Mouse (Mus musculus) subcutaneous adipose tissue, adult 2 months (tissue): ENCODE results near the gene Pgam2. TPM values are rescaled to one million over a fixed set of nuclear protein-coding genes. Genes with fewer than 3 reads are reported as not detected.

Source experiments
- polyA plus RNA-seq: library from polyadenylated mRNA; depleted of rRNA; stranded (reverse); fragments of >200 nt; gene quantifications from 2 replicates; pipeline ENCODE4 v1.2.3, GENCODE M21; 2012; ENCODE audit warnings: low replicate concordance; rRNA removed

The Pgam2 gene
- 0.72 and 0.75 TPM in 2 replicates for polyA plus RNA-seq

DNA sequence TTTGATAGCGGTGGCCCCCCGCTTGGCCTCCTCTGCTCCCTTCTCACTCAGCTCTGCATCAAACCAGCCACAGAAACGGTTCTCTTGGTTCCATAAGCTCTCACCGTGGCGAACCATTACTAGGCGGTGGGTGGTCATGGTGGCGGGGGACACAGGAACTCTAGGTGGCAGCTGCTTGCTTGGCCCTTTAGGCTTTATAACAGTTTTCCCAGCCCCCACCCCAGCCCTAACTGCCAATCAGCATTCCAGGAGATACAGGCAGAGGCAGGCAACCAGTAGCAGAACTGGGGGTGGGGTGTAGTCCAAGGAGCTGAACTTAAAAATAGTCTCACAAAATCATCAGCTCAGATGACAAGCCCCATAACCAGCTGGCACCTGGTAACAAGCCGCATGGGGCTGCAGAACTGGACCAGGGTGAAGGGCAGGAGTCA lies at the start of gene Pgam2:
Gene Pgam2 (minus strand): TSS at position 183 of the 431 bp plus-strand sequence.

DNA sequence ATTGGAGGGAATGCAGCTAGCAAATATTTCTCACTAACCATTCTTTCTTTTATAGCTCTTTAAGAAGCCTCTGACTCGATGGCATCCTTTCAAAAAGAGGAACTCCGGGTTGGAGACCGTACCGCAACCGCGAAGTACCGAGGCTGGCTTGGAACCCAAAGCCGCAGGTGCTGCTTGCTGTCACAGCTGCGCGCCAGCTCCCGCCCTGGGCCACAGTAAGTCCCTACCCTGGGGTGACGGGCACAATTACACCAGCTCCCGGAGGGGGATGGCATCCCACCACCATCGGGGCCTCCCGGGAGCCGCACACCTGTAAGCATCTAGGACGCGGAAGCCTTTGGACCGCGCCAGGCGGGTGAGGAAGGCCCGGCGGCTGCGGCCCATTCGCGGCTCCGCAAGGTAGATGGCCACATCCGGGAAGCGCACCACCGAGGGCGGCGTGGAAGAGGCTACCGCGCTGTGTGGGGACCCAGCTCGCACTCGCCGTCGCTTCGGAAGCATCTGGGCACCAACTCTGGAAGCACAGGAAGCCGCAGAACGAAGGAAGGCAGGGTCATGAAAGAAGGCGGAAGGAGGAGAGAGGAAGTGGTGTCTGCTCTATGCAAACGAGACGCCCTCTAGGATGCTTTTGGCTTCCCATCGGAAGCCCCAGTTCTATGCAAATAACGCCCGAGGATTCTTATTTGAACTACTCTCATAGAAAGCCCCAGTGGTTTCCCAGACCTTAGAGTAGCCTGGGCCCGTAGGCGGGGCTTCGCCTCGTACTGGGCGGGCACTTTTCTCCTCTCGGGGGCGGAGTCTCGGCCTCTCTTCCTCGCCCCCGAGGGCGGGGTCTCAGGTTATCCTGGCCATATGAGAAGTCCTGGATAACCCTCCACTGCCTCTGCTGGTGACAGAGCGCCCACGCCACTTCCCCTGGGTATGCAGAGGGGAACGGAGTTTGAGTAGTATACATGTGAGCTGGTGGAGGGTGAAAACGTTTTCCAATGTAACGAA lies 34.0 kb upstream of the Pgam2 start, which contains the start of gene Polm:
Gene Polm (minus strand): TSS at position 766 of the 996 bp plus-strand sequence.

DNA sequence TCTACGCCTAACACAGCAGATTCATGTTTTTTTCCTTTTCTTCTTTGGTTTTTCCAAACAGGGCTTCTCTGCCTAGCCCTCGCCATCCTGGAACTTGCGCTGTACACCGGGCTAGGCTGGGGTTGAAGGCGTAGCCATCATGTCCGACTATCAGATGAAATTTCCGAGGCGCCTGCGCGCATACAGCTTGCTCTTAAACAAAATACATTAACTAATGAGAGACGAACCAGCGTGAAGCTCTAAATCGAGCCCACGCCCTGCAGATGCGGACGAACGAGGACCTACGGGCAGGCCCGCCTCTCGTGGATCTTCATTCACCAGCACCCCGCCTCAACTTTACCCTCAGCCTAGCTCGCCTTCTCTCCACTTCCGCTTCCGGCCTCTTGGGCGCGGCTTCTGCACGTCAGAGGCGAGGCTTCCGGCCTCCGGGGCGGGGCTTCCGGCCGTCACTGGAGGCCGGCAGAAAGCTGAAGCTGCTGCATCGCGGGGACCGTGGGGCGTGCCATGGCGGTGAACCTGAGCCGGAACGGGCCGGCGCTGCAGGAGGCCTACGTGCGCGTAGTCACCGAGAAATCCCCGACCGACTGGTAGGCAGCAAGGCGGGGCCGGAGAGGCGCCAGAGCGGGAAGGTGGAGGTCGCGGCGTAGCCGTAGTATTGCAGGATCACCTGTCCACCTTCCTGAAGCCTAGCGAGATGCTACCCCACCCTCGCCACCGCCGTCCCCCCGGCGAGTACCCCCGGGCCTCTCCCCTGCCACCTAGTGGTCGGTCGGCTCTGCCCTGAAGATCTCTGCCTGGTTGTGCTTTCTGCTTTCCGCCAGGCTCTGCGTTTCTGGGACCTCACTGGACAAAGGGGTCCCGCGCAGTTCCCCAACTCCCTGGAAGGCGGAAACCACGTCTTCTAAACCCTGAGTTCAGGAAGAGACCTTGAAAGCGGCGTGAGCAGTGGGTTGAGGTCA lies 15.2 kb downstream of the Pgam2 start, which contains the start of gene Dbnl:
Gene Dbnl (plus strand): TSS at position 433 of the 959 bp plus-strand sequence.

DNA sequence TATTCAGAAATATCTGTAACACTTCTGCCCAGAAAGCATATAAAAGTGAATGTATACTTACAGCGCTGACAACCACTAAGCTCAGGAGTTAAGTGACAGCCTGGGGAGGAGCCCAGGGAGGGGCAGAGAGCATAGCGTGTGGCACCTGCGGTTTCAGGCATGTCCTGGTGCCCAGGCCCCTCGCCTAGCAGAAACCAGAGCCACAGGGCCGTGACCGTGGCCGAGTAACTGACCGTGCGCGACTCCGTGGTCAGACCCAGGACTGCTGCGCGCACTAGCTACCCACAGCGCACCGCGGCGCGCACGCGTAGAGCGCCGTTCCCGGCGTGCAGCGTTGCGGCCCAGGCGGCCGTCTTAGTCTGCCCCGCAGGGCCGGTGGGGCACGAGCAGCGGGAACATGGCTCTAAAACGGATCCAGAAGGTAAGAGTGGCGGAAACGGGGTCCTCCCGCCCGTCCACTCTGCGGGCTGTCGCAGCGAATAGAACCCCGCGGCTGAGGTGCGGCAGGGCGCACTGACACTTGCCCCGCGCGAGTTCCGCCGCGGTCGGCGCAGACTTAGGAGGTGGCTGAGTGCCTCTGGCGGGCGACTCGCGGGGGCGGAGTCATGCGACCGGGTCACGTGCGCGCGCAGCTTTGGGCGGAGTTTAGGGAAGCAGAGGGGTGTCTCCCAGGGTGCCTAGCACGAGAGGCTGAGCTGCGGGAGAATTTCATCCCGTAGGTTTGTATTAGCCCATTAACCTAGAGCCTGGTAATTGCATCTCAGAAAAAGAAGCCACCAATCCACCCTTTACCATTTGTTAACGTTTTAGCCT lies 41.5 kb downstream of the Pgam2 start, which contains the start of gene Urgcp:
Gene Urgcp (minus strand): TSS at position 557 of the 813 bp plus-strand sequence.

Other genes starting within 250 kb of the Pgam2 start
- gene Ankrd36, start 234.0 kb downstream of the Pgam2 start, polyA plus RNA-seq: not detected in 2 replicates
- 107 and 215 TPM in 2 replicates for gene Mrps24, start 88.1 kb downstream of the Pgam2 start, polyA plus RNA-seq
- gene Urgcp, start 41.4 kb downstream of the Pgam2 start, polyA plus RNA-seq: 24.1 and 32.3 TPM in 2 replicates
- gene Dbnl, start 15.2 kb downstream of the Pgam2 start, polyA plus RNA-seq: 56.4 and 73.3 TPM in 2 replicates
- 21.6 and 35.9 TPM in 2 replicates for gene Polm, start 34.3 kb upstream of the Pgam2 start, polyA plus RNA-seq
- 99.4 and 539 TPM in 2 replicates for gene Aebp1, start 58.2 kb upstream of the Pgam2 start, polyA plus RNA-seq
- 58.2 and 143 TPM in 2 replicates for gene Pold2, start 74.6 kb upstream of the Pgam2 start, polyA plus RNA-seq
- gene Myl7, start 95.0 kb upstream of the Pgam2 start, polyA plus RNA-seq: 0.26 and 0.59 TPM in 2 replicates
- 0.26 and 0.81 TPM in 2 replicates for gene Gck, start 146.3 kb upstream of the Pgam2 start, polyA plus RNA-seq
- gene Ykt6, start 152.0 kb upstream of the Pgam2 start, polyA plus RNA-seq: 75.5 and 95.5 TPM in 2 replicates